Mouse (Mus musculus) CH12.LX (cell line): ENCODE measurements around the gene Mypop. TPM values are rescaled to one million over a fixed set of nuclear protein-coding genes. Genes with fewer than 3 reads are reported as not detected.

ENCODE experiments used
- DNase-seq: peaks from one replicate; pipeline ENCODE4 v3.0.0-alpha.2; 2013; ENCODE audit errors: extremely low read depth
- H3K27ac ChIP-seq: 2 replicates; pipeline ENCODE4 v1.5.1; 2012; ENCODE audit warnings: low read depth, mild to moderate bottlenecking, control low read depth, moderate library complexity; ENCODE audit not compliant: insufficient read depth
- H3K27me3 ChIP-seq: replicated peaks from 2 replicates; pipeline ENCODE3; 2012; ENCODE audit warnings: inconsistent platforms
- H3K36me3 ChIP-seq, 2 experiments: replicated peaks in 1 of 2; 2 replicates each; pipeline versions ENCODE3 to v1.6.1; 2012; ENCODE audit warnings: inconsistent platforms in 1 of 2, low read length in 1 of 2, mild to moderate bottlenecking in 1 of 2, mixed read lengths in 1 of 2, moderate library complexity in 1 of 2; ENCODE audit not compliant: control insufficient read depth in 1 of 2, insufficient read depth in 1 of 2
- H3K4me1 ChIP-seq, 2 experiments: 2 replicates each; pipeline ENCODE4 v1.6.1; 2012; ENCODE audit warnings: inconsistent platforms in 1 of 2, moderate library complexity in 1 of 2; ENCODE audit not compliant: insufficient read depth in 2 of 2, control insufficient read depth in 1 of 2
- H3K4me2 ChIP-seq: 2 replicates; pipeline ENCODE4 v1.6.1; 2012; ENCODE audit warnings: low read depth, mild to moderate bottlenecking, control low read depth; ENCODE audit not compliant: poor library complexity, insufficient read depth, severe bottlenecking
- H3K4me3 ChIP-seq, 3 experiments: fragments of 150-350 bp in 1 of 3; sonication (generic) in 1 of 3; replicated peaks in 1 of 3; 2 replicates each; pipeline versions ENCODE3 to v1.5.1; 2011 to 2012; ENCODE audit warnings: low read depth in 2 of 3, low read length in 2 of 3, mild to moderate bottlenecking in 2 of 3, moderate library complexity in 2 of 3, control low read depth in 1 of 3, improper control_type of control experiment in 1 of 3, inconsistent platforms in 1 of 3, mixed read lengths in 1 of 3; ENCODE audit not compliant: poor library complexity in 1 of 3
- H3K79me2 ChIP-seq: replicated peaks from 2 replicates; pipeline ENCODE4 v1.6.1; 2012; ENCODE audit warnings: mild to moderate bottlenecking, moderate library complexity; ENCODE audit not compliant: control insufficient read depth, poor library complexity, insufficient read depth, severe bottlenecking; ENCODE audit errors: extremely low read depth
- H3K9ac ChIP-seq: 2 replicates; pipeline ENCODE4 v1.6.1; 2012; ENCODE audit warnings: low read depth, mild to moderate bottlenecking, control low read depth, moderate library complexity; ENCODE audit not compliant: insufficient read depth
- H3K9me3 ChIP-seq: replicated peaks from 2 replicates; pipeline ENCODE3; 2012; ENCODE audit warnings: low read length, inconsistent platforms, mixed read lengths
- CHD1 ChIP-seq: IDR thresholded peaks from 2 replicates; pipeline ENCODE4 v1.6.1; 2012; ENCODE audit warnings: low read depth, low read length, improper control_type of control experiment, inconsistent platforms
- CHD2 ChIP-seq: IDR thresholded peaks from 2 replicates; pipeline ENCODE4 v1.6.1; 2011; ENCODE audit warnings: low read length, improper control_type of control experiment
- E2F4 ChIP-seq: IDR thresholded peaks from 2 replicates; pipeline ENCODE4 v1.6.1; 2011; ENCODE audit warnings: low read depth, low read length, improper control_type of control experiment; ENCODE audit not compliant: insufficient replicate concordance
- ELF1 ChIP-seq: IDR thresholded peaks from 2 replicates; pipeline ENCODE4 v1.6.1; 2014; ENCODE audit warnings: low read depth, mild to moderate bottlenecking, inconsistent platforms, low read length, improper control_type of control experiment
- GABPA ChIP-seq: IDR thresholded peaks from 2 replicates; pipeline ENCODE4 v1.6.1; 2012; ENCODE audit warnings: low read depth, low read length, improper control_type of control experiment, inconsistent platforms; ENCODE audit not compliant: insufficient replicate concordance
- HCFC1 ChIP-seq: IDR thresholded peaks from 2 replicates; pipeline ENCODE4 v1.6.1; 2012; ENCODE audit warnings: low read depth, mild to moderate bottlenecking, inconsistent platforms, low read length, improper control_type of control experiment
- KAT2A ChIP-seq: IDR thresholded peaks from 2 replicates; pipeline ENCODE4 v1.6.1; 2012; ENCODE audit warnings: low read length, improper control_type of control experiment, inconsistent platforms; ENCODE audit not compliant: insufficient replicate concordance
- MEF2A ChIP-seq: IDR thresholded peaks from 2 replicates; pipeline ENCODE4 v1.6.1; 2014; ENCODE audit warnings: low read depth, mild to moderate bottlenecking, inconsistent platforms, low read length, improper control_type of control experiment, borderline replicate concordance
- MXI1 ChIP-seq: IDR thresholded peaks from 2 replicates; pipeline ENCODE4 v1.6.1; 2011; ENCODE audit warnings: mild to moderate bottlenecking, low read depth, low read length, improper control_type of control experiment
- NELFE ChIP-seq: IDR thresholded peaks from 2 replicates; pipeline ENCODE4 v1.6.1; 2011; ENCODE audit warnings: low read depth, low read length, improper control_type of control experiment
- NRF1 ChIP-seq: IDR thresholded peaks from 2 replicates; pipeline ENCODE4 v1.6.1; 2014; ENCODE audit warnings: low read depth, mild to moderate bottlenecking, inconsistent platforms, low read length, improper control_type of control experiment, moderate library complexity
- PAX5 ChIP-seq: IDR thresholded peaks from 2 replicates; pipeline ENCODE4 v1.6.1; 2012; ENCODE audit warnings: low read length, inconsistent platforms, mixed read lengths
- POLR2A ChIP-seq: IDR thresholded peaks from 2 replicates; pipeline ENCODE4 v1.6.1; 2011; ENCODE audit warnings: low read depth, mild to moderate bottlenecking, improper control_type of control experiment, low read length
- RCOR1 ChIP-seq: conservative IDR thresholded peaks from 2 replicates; pipeline ENCODE4 v1.6.1; 2012; ENCODE audit warnings: low read depth, mild to moderate bottlenecking, inconsistent platforms, low read length, improper control_type of control experiment
- TBP ChIP-seq: conservative IDR thresholded peaks from 2 replicates; pipeline ENCODE4 v1.6.1; 2011; ENCODE audit warnings: low read depth, low read length, improper control_type of control experiment
- TCF12 ChIP-seq: IDR thresholded peaks from 2 replicates; pipeline ENCODE4 v1.6.1; 2014; ENCODE audit warnings: low read depth, mild to moderate bottlenecking, inconsistent platforms, low read length, improper control_type of control experiment
- USF2 ChIP-seq: conservative IDR thresholded peaks from 2 replicates; pipeline ENCODE4 v1.6.1; 2011; ENCODE audit warnings: low read depth, low read length, improper control_type of control experiment
- ZC3H11A ChIP-seq: IDR thresholded peaks from 2 replicates; pipeline ENCODE4 v1.6.1; 2012; ENCODE audit warnings: low read depth, mild to moderate bottlenecking, inconsistent platforms, low read length, improper control_type of control experiment
- ZMIZ1 ChIP-seq: IDR thresholded peaks from 2 replicates; pipeline ENCODE4 v1.6.1; 2012; ENCODE audit warnings: low read depth, mild to moderate bottlenecking, inconsistent platforms, low read length, improper control_type of control experiment
- ZNF384 ChIP-seq: IDR thresholded peaks from 2 replicates; pipeline ENCODE4 v1.6.1; 2012; ENCODE audit warnings: low read depth, low read length, improper control_type of control experiment, inconsistent platforms
- dilution Hi-C: fragments of 300-500 bp; cut with MboI; formaldehyde crosslinking; loops from 2 replicates; pipeline ENCODE4 v1.14.3; 2020; ENCODE audit warnings: low sequenced_read_pairs; ENCODE audit not compliant: extremely low pct_unique_long_range_greater_than_20kb, extremely low pct_ligation_motif_present
- in situ Hi-C: fragments of 300-500 bp; cut with MboI; formaldehyde crosslinking; loops from 3 replicates; pipeline ENCODE4 v1.14.3; 2019; ENCODE audit warnings: low sequenced_read_pairs, low pct_ligation_motif_present, low pct_unique_long_range_greater_than_20kb, mixed read lengths
- polyA plus RNA-seq: library from polyadenylated mRNA; unstranded; fragments of >175 nt; gene quantifications from 2 replicates; pipeline ENCODE4 v1.2.1, GENCODE M21; 2012; ENCODE audit warnings: low read depth; ENCODE audit not compliant: insufficient read length
- total RNA-seq, 2 experiments: library from RNA; depleted of rRNA; stranded (reverse); fragments of 300-350 nt in 1 of 2; fragments of >200 nt in 1 of 2; gene quantifications; 2 replicates each; pipeline ENCODE4 v1.2.3; 2012 to 2014

The Mypop gene
- total and polyA plus RNA-seq, 3 experiments, result 1.2 to 4.7 (median 2.5) TPM

DNA sequence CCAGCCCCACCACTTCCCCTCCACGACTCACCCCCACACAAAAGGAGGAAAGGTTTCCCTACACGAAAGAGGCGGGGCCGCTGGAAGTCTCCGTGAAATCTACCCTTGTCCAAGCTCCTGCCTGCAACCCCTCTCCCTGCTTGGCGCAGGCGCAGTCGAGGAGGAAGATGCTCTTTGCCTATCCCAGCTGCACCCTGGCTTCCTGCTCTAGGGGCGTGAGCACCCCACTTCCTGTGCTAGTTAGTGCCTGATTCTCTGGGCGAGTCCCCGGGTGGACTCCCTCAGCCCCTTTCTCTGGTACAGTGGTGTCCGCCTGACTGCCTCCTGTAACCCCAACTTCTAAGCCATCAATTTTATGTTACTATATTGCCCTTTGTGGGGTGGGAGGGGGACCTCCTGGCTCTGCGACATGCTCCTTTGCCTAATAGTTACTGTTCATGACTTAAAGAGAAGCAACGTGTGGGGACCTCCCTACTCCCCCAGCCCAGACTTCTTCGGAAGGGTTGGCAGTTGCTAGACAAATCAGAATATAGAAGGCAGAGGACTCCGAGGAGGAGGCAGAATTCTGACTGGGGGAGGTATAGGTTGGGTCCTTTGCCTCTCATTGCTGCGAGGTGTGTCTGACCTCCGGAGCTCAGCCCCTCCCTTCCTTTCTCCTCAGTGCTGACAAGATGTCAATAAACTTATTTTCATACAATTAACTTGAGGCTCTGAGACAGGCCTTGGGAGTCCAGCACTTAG is 10.2 kb downstream of the Mypop start:
- peak overlapping the region; percentile 64 for H3K4me2 ChIP-seq
- H3K9ac ChIP-seq, result peak overlapping the region; percentile 73
- dilution Hi-C loops, result no loop called here
- TF ChIP-seq NRF1 (peak; percentile 81), MXI1 (peak; percentile 28; the same call in 1 of the 2 replicates), PAX5 (no peak), RCOR1 (no peak), NELFE (peak; percentile 13; the same call in 1 of the 2 replicates), GABPA (no peak), CHD2 (no peak), KAT2A (no peak), TCF12 (no peak), ZMIZ1 (0 out of 2 replicates have a peak, but pooled peaks have one; percentile 9), CHD1 (peak; percentile 84; the same call in 1 of the 2 replicates), USF2 (no peak), ELF1 (peak; percentile 78), HCFC1 (peak; percentile 61), MEF2A (no peak), E2F4 (no peak), ZNF384 (no peak), TBP (0 out of 2 replicates have a peak, but pooled peaks have one; percentile 32), POLR2A (peak; percentile 46; the same call in 1 of the 2 replicates)
- TF ChIP-seq, all 38 proteins: peak for 9
- Histone ChIP-seq H3K79me2 (no peaks in the 10 kb centered on the region), H3K27me3 (no peaks in the 10 kb centered on the region), H3K27ac (peak overlapping the region; percentile 3; the same call in 1 of the 2 replicates), H3K9me3 (peaks cover 4% of the 10 kb centered on the region), H3K4me1 (peaks cover 9 to 50% of the 10 kb centered on the region in 2 experiments; a peak in 2 of 4 replicates), H3K36me3 (peaks cover 9 to 40% of the 10 kb centered on the region in 2 experiments), H3K4me3 (peak overlapping the region; percentile 49 to 62 (median 59))
- peak; percentile 85 for DNase-seq
- in situ Hi-C loops, result no loop called here

GRCm38 (mm10) chr7:19001807-19002085 is 10.7 kb downstream of the Mypop start:
- peak overlapping the region in 2 of 3 experiments; percentile 49 to 62 for H3K4me3 ChIP-seq
- in situ Hi-C loops (no loop called here), dilution Hi-C loops (no loop called here)
- peak overlapping the region; percentile 64 for H3K4me2 ChIP-seq
- TF ChIP-seq ZC3H11A (no peak), CHD1 (0 out of 2 replicates have a peak, but pooled peaks have one; percentile 56)
- H3K9ac ChIP-seq, result peak overlapping the region; percentile 73
- H3K27me3 ChIP-seq, result no peaks in the 10 kb centered on the region
- no peak for DNase-seq
- peaks cover 9 to 54% of the 10 kb centered on the region in 2 experiments; a peak in 2 of 4 replicates for H3K4me1 ChIP-seq
- H3K36me3 ChIP-seq, result peaks cover 8 to 36% of the 10 kb centered on the region in 2 experiments
- H3K27ac ChIP-seq, result no peak overlapping the region
- H3K79me2 ChIP-seq, result no peaks in the 10 kb centered on the region
- peaks cover 4% of the 10 kb centered on the region for H3K9me3 ChIP-seq
